Mouse (Mus musculus): ENCODE measurements around the gene Adk.

- TF ChIP-seq POLR2A (IDR thresholded peaks at IDR 0.05; ENCODE audit: borderline replicate concordance, insufficient read depth, low read length) (no peak), CTCF (IDR thresholded peaks at IDR 0.05; ENCODE audit: borderline replicate concordance, insufficient read depth, low read depth, low read length) (no peak)
Observed at GRCm38 (mm10) chr14:21065490-21066162, 13.3 kb downstream of the Adk start.
